Mouse (Mus musculus) ES-E14 (cell line): ENCODE measurements around the gene Fam240b. TPM values are rescaled to one million over a fixed set of nuclear protein-coding genes. Genes with fewer than 3 reads are reported as not detected.

Source experiments
- DNase-seq: peaks from one replicate; pipeline ENCODE4 v3.0.0-alpha.2; 2013; ENCODE audit warnings: low read depth, low spot score
- H3K27ac ChIP-seq: 2 replicates; pipeline ENCODE4 v1.5.1; 2012; ENCODE audit warnings: low read depth, mild to moderate bottlenecking, low read length, moderate library complexity, mixed read lengths; ENCODE audit not compliant: poor library complexity, insufficient read depth, severe bottlenecking
- H3K36me3 ChIP-seq: 2 replicates; pipeline ENCODE4 v1.6.1; 2012; ENCODE audit warnings: mild to moderate bottlenecking, low read length, moderate library complexity, mixed read lengths; ENCODE audit not compliant: control insufficient read depth, poor library complexity, insufficient read depth, severe bottlenecking
- H3K4me1 ChIP-seq, 2 experiments: fragments of 150-350 bp in 1 of 2; sonication (generic) in 1 of 2; 2 replicates each; pipeline ENCODE4 v1.6.1; 2012; ENCODE audit warnings: low read length in 2 of 2, mild to moderate bottlenecking in 1 of 2, mixed read lengths in 1 of 2; ENCODE audit not compliant: control insufficient read depth in 2 of 2, insufficient read depth in 2 of 2, poor library complexity in 1 of 2
- H3K4me3 ChIP-seq, 2 experiments: fragments of 150-350 bp in 1 of 2; sonication (generic) in 1 of 2; 2 replicates each; pipeline ENCODE4 v1.5.1; 2012; ENCODE audit warnings: low read length in 2 of 2, low read depth in 1 of 2, mild to moderate bottlenecking in 1 of 2, mixed read lengths in 1 of 2; ENCODE audit not compliant: insufficient read depth in 1 of 2, poor library complexity in 1 of 2, severe bottlenecking in 1 of 2
- H3K9ac ChIP-seq: 2 replicates; pipeline ENCODE4 v1.6.1; 2012; ENCODE audit warnings: low read depth, mild to moderate bottlenecking, low read length, mixed read lengths; ENCODE audit not compliant: poor library complexity, insufficient read depth, severe bottlenecking
- H3K9me3 ChIP-seq: fragments of 150-350 bp; sonication (generic); 2 replicates; pipeline ENCODE4 v1.6.1; 2012; ENCODE audit warnings: low read depth, mild to moderate bottlenecking, low read length; ENCODE audit not compliant: control insufficient read depth, insufficient read depth
- CHD2 ChIP-seq: IDR thresholded peaks from 2 replicates; pipeline ENCODE4 v1.6.1; 2014; ENCODE audit warnings: mild to moderate bottlenecking, low read depth, low read length, inconsistent platforms
- HCFC1 ChIP-seq: IDR thresholded peaks from 2 replicates; pipeline ENCODE4 v1.6.1; 2012; ENCODE audit warnings: low read length, inconsistent platforms, borderline replicate concordance; ENCODE audit not compliant: insufficient read depth
- MAFK ChIP-seq: IDR thresholded peaks from 2 replicates; pipeline ENCODE4 v1.6.1; 2014; ENCODE audit warnings: mild to moderate bottlenecking, low read depth, low read length, inconsistent platforms; ENCODE audit not compliant: insufficient read depth
- ZC3H11A ChIP-seq: IDR thresholded peaks from 2 replicates; pipeline ENCODE4 v1.6.1; 2012; ENCODE audit warnings: low read depth, mild to moderate bottlenecking, inconsistent platforms, low read length, borderline replicate concordance
- ZNF384 ChIP-seq: IDR thresholded peaks from 2 replicates; pipeline ENCODE4 v1.6.1; 2012; ENCODE audit warnings: low read depth, low read length, inconsistent platforms
- in situ Hi-C, 2 experiments: fragments of 600-800 bp; cut with MboI; formaldehyde crosslinking; loops; one replicate each; pipeline ENCODE4 v1.15.1; 2025; ENCODE audit warnings: low sequenced_read_pairs in 2 of 2, inconsistent platforms in 1 of 2; ENCODE audit not compliant: unreplicated experiment in 2 of 2
- total RNA-seq: library from RNA; depleted of rRNA; stranded (reverse); fragments of 300-350 nt; gene quantifications from 2 replicates; pipeline ENCODE4 v1.2.3, GENCODE M21; 2012; rRNA removed

Fam240b gene
- total RNA-seq = not detected in 2 replicates

GRCm38 (mm10) chr13:64497692-64498091, at the start of gene Fam240b:
TSS of gene Fam240b (minus strand) at chr13:64497792.
- Histone ChIP-seq H3K36me3 (no peaks in the 10 kb centered on the region), H3K4me3 (no peak within 1 kb of the TSS), H3K9ac (no peak within 1 kb of the TSS), H3K9me3 (no peaks in the 10 kb centered on the region), H3K27ac (no peak within 1 kb of the TSS), H3K4me1 (no peaks in the 10 kb centered on the region)
- in situ Hi-C loops = no loop called here
- no peak for DNase-seq
- no peak for TF ChIP-seq HCFC1
- TF ChIP-seq ZC3H11A = no peak
- TF ChIP-seq CHD2 = no peak
- TF ChIP-seq MAFK = no peak
- no peak for TF ChIP-seq ZNF384

- TF ChIP-seq MAFK = no peak
- TF ChIP-seq ZC3H11A = no peak
- TF ChIP-seq HCFC1 = no peak
- no peak for TF ChIP-seq CHD2
- no peak for TF ChIP-seq ZNF384
- Histone ChIP-seq H3K9ac (no peak overlapping the region), H3K4me3 (no peak overlapping the region), H3K36me3 (no peaks in the 10 kb centered on the region), H3K27ac (no peak overlapping the region), H3K4me1 (no peaks in the 10 kb centered on the region), H3K9me3 (no peaks in the 10 kb centered on the region)
- DNase-seq = no peak
- in situ Hi-C loops = no loop called here
Observed at GRCm38 (mm10) chr13:64530139-64530538, 32.5 kb upstream of the Fam240b start.

- in situ Hi-C loops = no loop called here
- Histone ChIP-seq H3K9ac (no peak overlapping the region), H3K27ac (no peak overlapping the region), H3K4me1 (no peaks in the 10 kb centered on the region), H3K9me3 (no peaks in the 10 kb centered on the region), H3K4me3 (no peak overlapping the region), H3K36me3 (no peaks in the 10 kb centered on the region)
- no peak for DNase-seq
- no peak for TF ChIP-seq HCFC1
- TF ChIP-seq CHD2 = no peak
- TF ChIP-seq MAFK = no peak
- TF ChIP-seq ZNF384 = no peak
- TF ChIP-seq ZC3H11A = no peak
Observed at GRCm38 (mm10) chr13:64526515-64527285, 29.1 kb upstream of the Fam240b start.

DNA sequence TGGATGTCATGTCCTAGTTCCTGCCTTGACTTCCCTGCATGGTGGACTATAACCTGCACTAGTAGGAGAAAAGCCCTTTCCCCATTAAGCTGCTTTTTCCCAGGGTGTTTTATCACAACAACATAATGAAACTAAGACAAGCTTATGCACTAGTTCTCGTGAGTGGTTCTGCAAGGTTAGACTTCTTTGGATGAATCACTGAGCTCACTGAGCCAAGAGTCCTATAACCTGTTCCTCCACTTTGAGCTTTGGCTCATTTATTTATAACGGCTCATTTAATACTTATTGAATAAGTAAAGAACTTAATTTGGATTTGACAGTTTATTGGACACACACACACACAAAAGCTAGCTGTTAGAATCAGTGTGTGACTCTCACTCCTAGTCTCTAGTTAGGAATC, 16.7 kb upstream of the Fam240b start:
- in situ Hi-C loops = no loop called here
- no peaks in the 10 kb centered on the region for H3K36me3 ChIP-seq
- H3K4me1 ChIP-seq = no peaks in the 10 kb centered on the region
- TF ChIP-seq ZNF384 (no peak), ZC3H11A (no peak), MAFK (no peak), HCFC1 (no peak), CHD2 (no peak)
- no peaks in the 10 kb centered on the region for H3K9me3 ChIP-seq
- H3K4me3 ChIP-seq = no peak overlapping the region
- no peak overlapping the region for H3K9ac ChIP-seq
- no peak overlapping the region for H3K27ac ChIP-seq
- DNase-seq = no peak

GRCm38 (mm10) chr13:64511616-64512015, 14.0 kb upstream of the Fam240b start:
- Histone ChIP-seq H3K36me3 (no peaks in the 10 kb centered on the region), H3K27ac (no peak overlapping the region), H3K9ac (no peak overlapping the region), H3K9me3 (no peaks in the 10 kb centered on the region), H3K4me1 (no peaks in the 10 kb centered on the region), H3K4me3 (no peak overlapping the region)
- no peak for TF ChIP-seq ZC3H11A
- no peak for TF ChIP-seq CHD2
- no peak for TF ChIP-seq HCFC1
- no peak for TF ChIP-seq MAFK
- no peak for TF ChIP-seq ZNF384
- no peak for DNase-seq
- in situ Hi-C loops = no loop called here
